Mouse (Mus musculus) liver, postnatal 0 days (tissue): ENCODE results near the gene Dcun1d4.

Experiments
- CTCF ChIP-seq: sonication (generic); IDR thresholded peaks from 2 replicates; pipeline ENCODE4 v1.5.1; 2016; ENCODE audit warnings: antibody characterized with exemption, low read depth
- EP300 ChIP-seq: IDR thresholded peaks from 2 replicates; pipeline ENCODE4 v1.6.1; 2016; ENCODE audit warnings: antibody characterized with exemption, low read depth, mild to moderate bottlenecking

- no peak for TF ChIP-seq CTCF
- TF ChIP-seq EP300 = no peak
Observed at GRCm38 (mm10) chr5:73602865-73603264, 122.1 kb downstream of the Dcun1d4 start.
